Mouse (Mus musculus) cerebellum, adult 2 months (tissue): ENCODE results near the gene Fam214b.

ENCODE experiments used
- CTCF ChIP-seq: fragments of 200-500 bp; IDR thresholded peaks from 2 replicates; pipeline ENCODE4 v1.5.1; 2011; ENCODE audit warnings: low read depth, mild to moderate bottlenecking, control low read depth, low read length, moderate library complexity, borderline replicate concordance; ENCODE audit not compliant: insufficient read depth
- POLR2A ChIP-seq: fragments of 200-500 bp; IDR thresholded peaks from 2 replicates; pipeline ENCODE4 v1.6.1; 2011; ENCODE audit warnings: low read length, control low read depth, borderline replicate concordance; ENCODE audit not compliant: insufficient read depth

GRCm38 (mm10) chr4:43018156-43018555, 27.9 kb downstream of the Fam214b start:
- TF ChIP-seq POLR2A = no peak
- TF ChIP-seq CTCF = no peak
